Mouse (Mus musculus): ENCODE measurements at regions not wholly inside any gene's neighbourhood (a gene's known extent, or its start where the extent isn't known, plus 50 kb on each side); places are given as distances from the start of the nearest gene placed in this dataset.

DNA sequence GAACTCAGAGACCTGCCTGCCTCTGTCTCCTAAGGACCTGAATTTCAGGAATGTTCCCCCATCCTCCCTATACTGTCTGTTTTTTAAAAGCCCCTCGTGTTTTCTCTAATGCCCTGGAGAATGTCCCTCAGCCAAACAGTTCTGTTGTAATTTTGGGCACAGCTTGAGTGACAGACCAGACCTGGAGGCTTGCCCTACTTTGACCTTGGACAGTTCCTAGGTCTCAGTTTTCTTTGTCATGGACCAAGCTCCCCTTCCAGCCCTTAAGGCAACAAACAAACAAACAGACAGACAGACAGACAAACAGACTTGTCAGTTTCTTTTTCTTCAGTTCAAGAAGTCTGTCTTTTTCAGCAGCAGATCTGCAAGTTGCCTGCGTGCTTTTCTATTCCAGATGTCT, 114.4 kb downstream of the Sox2 start:
- no peak for DNase-seq

DNA sequence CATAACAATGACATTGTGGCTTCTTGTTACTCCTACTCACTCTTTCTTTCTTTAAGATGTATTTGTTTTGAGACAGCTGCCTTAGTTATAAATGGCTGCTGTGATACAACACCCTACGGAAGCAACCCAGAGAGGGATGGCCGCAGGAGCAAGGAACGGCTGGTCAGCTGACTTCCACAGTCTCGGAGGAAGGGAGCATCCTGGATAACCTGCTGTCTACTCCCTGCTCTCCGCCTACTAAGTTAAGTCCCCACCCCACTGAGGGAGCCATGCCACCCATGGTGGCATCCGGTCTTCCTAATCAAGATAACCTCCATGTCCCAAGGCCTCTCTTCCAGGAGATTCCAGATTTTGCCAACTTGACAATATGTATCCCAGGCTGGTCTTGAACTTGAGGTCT, 114.9 kb downstream of the Sox2 start:
- DNase-seq, result no peak

- DNase-seq, result peak; percentile 9
Observed at GRCm38 (mm10) chr3:34769818-34770217, 119.6 kb downstream of the Sox2 start.

GRCm38 (mm10) chr3:34770271-34770670, 120.1 kb downstream of the Sox2 start:
- peak; percentile 54 for DNase-seq

DNA sequence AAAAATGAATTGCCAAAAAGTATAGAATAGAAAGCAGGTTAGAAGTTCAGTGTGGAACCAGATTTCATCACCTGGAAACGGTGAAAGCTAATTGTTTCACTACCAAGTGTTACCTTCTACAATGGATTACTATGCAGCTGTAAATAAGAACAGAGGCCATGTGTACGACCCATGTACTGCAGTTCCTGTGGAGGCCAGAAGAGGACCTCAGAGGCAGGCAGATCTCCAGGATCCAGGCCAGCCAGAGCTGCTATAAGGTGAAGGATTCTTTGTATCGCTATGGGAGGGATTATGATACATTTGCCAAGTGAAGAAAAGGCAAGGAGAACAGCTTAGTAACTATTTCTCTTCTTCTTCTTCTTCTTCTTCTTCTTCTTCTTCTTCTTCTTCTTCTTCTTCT, 121.8 kb downstream of the Sox2 start:
- no peak for DNase-seq

GRCm38 (mm10) chr3:34773678-34774425, 123.6 kb downstream of the Sox2 start:
- DNase-seq, result peak; percentile 9

- no peak for DNase-seq
Observed at GRCm38 (mm10) chr3:34781770-34782169, 131.6 kb downstream of the Sox2 start.

GRCm38 (mm10) chr3:34783398-34783797, 133.2 kb downstream of the Sox2 start:
- DNase-seq, result no peak

- no peak for DNase-seq
Observed at GRCm38 (mm10) chr3:34787211-34787610, 137.0 kb downstream of the Sox2 start.

DNA sequence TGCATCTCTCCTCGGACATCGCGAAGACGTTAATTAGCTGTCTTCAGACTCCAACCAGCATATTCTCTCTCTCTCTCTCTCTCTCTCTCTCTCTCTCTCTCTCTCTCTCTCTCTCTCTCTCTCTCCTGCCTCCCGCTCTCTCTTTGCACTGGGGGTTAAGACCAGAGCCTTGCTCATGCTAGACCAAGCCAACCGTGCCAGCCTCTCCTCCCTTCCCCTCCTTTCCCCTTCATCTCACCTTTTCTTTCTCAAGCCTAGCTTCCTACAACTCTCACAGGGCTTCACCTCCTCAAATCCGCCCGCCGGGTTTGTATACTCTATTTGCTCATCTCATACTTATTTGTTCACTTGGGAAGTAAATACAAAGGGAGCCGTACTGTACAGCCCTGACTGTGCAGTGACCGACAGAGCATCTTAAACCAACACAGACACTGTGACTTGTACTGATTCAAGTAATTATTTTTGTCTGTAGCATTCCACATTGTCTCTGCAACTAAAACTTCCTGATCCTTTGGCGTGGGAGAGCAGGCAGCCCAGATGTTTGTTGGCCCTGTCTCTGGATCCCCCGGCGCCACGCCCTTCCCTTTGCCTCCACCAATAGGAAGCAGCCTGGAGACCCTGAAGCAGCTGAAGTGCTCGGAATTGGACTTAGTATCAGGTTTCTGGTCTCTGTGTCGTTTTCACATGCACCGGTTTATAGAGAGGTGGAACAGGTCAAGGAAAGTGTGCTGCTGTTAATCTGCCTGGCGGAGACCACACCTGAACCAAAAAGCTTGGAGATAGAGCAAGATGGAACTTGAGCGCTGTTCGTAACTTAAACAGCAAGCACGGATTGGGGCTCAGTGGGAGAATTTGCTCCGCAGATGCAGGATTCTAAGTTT, 145.1 kb downstream of the Sox2 start:
- peak; percentile 5 for DNase-seq

DNA sequence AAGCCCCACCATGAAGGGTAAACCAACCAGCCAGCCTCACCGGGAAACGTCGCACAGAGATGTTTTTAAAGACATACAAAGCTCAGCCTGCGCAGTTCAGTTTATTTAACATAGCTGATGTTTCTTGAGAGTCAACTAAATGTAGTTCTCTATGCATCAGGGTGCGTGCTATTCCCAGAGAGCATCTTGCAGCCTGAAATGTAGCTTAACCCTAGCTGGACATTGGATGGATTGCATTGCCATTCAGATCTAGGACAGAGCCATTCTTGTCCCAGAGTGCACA, 145.7 kb downstream of the Sox2 start:
- no peak for DNase-seq

- no peak for DNase-seq
Observed at GRCm38 (mm10) chr3:34808833-34809232, 158.6 kb downstream of the Sox2 start.

GRCm38 (mm10) chr3:34811753-34812152, 161.5 kb downstream of the Sox2 start:
- DNase-seq, result no peak

GRCm38 (mm10) chr3:34813046-34813625, 162.9 kb downstream of the Sox2 start:
- DNase-seq, result no peak

DNA sequence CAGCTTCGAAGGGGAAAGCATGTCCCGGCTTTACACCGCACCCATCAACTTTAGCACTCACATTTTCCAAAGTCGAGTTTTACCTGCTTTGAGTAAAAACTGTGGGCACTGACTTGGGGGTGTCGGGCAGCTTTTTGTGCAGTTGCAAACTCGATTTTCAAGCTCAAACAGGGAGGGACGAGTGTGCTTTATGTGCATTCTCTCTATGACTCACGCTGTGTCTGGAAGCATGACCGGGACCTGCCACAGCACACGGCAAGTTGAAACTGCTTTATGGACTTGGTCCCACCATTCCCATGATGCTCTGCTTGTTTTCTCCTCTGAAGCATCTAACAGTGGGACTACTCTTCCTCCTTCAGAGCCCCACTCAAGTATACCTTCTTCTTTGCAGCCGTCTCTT, 174.8 kb downstream of the Sox2 start:
- DNase-seq, result no peak

DNA sequence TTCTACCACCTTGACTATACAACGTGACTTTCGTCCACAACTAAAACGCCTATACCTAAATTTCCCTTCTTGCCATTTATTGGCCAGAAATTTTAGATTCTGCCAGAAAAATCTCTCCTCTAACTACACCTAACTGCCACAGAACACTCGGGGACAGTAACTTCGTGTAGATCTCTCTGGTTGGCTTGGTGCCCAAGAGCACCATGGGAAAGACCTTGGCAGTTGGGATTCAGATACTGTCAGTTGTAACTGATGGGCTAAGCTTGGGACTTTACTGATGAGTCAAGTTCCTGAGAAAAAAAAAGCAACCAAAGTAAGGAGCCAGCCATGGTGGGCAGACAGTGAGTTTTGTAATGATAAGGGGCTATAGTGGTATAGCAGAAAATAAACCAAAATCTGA, 176.2 kb downstream of the Sox2 start:
- peak; percentile 59 for DNase-seq

GRCm38 (mm10) chr3:34828453-34829206, 178.4 kb downstream of the Sox2 start:
- no peak for DNase-seq

GRCm38 (mm10) chr3:34836741-34837267, 186.6 kb downstream of the Sox2 start:
- no peak for DNase-seq

DNA sequence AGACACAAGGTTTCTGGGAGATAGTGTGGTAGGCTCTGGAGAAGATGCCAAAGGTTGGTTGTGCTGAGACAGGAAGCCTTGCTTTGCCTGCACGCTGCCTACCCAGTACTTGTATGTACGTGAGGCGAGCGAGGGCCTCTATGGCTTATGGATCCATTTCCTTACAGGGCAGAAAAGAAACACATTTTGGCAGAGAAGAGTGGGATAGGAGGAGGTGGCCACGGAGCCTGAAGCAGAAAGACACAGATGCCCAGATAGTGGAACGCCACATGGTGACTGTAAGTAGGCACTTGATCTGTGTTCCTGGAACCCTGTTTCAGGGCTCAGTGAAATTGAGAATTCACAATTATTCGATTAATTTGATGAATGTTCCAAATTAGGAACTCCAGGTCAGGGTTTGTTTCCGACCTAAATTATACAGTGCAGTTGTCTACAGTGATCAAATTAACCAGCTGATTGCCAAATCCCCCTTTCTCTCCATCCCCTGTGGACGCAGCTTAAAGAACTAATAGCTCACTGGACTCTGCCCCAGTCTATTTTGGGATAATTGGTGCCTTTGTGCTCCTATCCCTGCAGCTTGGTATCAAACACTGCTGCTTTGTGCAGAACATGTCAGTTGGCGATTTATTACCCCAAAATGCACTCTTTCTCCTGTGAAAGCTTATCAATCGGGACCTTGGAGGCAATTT, 187.6 kb downstream of the Sox2 start:
- DNase-seq, result no peak

- DNase-seq, result no peak
Observed at GRCm38 (mm10) chr3:34860877-34861649, 210.9 kb downstream of the Sox2 start.
